Mouse (Mus musculus) thymus, postnatal 0 days (tissue): ENCODE results near the gene Gm13283. TPM values are rescaled to one million over a fixed set of nuclear protein-coding genes. Genes with fewer than 3 reads are reported as not detected.
"Not testable (repeated sequence)": the region's sequence is repeated elsewhere in the genome, so short reads cannot be mapped to it uniquely, and the experiment has no call there.

Source experiments
- DNase-seq: peaks from one replicate; pipeline ENCODE4 v3.0.0-alpha.2; 2015; ENCODE audit warnings: low spot score
- polyA plus RNA-seq: library from polyadenylated mRNA; unstranded; fragments of >200 nt; fragmentation: Nextera tagmentation; extraction: Ambion mirVana; gene quantifications from 2 replicates; pipeline ENCODE4 v1.2.1, GENCODE M21; 2015

Gm13283 gene
- polyA plus RNA-seq: 0.33 and 0.37 TPM in 2 replicates

DNA sequence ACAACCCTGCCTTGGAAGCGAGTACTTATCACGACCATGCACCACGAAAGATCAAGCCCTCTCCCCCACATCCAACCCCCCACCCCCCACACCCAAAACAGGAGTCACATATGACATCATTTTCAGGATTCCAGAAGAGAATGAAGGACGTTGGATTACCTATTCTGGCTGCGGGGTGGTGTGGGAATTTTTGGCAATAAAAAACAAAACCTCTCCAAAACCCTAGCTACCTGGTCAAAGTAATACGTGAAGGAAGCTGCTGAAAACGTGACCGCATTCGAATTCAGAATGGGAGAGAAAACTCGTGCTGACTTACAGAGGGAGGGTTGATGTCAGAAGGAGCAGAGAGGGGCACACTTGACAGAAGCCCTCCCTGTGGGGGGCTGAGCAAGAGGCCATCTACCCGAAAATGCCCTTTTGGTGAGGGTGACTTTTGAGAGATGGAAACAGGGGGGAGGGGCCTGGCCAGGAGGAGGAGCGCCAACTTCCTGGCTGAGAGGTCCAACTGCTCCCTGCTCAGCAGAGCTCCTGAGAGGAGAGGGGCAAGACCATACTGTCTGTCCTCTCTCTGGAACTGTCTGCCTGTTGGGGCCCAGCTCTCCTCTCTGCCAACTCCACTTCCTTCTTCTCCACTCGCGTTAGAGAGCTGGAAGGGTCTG, at the start of gene Gm13283:
TSS of gene Gm13283 (plus strand) at position 510 of the 659 bp plus-strand sequence.
- not testable (repeated sequence) for DNase-seq

DNA sequence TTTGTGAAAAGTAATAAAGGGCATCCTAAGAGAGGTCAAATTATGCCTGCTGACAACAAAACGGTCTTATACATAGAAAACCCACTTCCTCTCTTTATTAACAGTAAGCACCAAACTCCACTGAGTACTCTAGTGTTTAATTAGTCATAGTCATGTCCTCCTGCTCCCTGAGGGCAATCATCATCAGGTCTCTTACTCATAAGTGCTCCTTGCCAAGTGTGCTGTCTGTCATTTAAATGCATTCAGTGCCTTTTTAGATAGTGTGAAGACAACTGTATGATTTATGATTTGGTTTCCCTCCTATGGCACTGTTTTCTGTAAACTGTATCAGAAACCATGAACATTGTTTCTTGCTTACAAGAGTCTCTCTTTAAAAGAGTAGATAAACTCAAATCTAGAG, 45.6 kb upstream of the Gm13283 start:
- DNase-seq: no peak

DNA sequence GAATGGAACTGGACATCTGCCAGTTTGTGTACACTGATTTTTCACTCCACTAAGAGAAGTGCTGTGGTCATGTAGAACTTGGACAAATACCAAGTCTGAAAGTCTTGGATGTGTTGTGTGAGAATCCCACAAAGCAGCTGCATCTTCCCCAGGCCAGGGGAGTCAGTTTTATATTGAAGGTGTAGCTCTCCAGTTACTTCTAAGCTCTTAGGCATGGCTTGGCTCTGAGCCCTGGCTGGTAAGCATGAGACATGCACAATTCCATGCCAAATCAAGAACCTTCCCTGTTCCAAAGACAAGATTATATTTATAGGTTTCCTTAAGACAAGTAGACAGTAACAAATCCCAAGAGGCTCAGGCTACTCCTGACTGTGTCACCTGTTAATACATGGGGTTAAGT, 44.9 kb upstream of the Gm13283 start:
- no peak for DNase-seq

DNA sequence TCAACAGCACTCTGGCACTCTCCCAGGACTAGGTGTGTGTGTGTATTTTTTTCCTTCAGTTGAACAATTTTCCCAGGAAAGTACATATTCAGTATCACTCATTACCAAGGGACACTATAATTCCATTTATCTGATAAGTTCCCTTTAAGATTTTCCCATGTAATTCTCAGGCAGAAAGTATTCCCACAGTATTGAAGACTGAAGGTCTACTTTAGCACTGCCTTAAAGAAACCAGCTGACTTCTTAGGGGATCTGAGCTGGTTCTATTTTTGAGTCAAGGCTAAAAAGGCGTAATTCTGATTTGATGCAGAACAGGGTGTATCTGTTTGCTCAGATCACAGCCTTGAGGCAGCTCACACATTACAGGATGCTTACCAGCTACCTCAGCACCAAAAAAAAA, 41.2 kb upstream of the Gm13283 start:
- no peak for DNase-seq

DNA sequence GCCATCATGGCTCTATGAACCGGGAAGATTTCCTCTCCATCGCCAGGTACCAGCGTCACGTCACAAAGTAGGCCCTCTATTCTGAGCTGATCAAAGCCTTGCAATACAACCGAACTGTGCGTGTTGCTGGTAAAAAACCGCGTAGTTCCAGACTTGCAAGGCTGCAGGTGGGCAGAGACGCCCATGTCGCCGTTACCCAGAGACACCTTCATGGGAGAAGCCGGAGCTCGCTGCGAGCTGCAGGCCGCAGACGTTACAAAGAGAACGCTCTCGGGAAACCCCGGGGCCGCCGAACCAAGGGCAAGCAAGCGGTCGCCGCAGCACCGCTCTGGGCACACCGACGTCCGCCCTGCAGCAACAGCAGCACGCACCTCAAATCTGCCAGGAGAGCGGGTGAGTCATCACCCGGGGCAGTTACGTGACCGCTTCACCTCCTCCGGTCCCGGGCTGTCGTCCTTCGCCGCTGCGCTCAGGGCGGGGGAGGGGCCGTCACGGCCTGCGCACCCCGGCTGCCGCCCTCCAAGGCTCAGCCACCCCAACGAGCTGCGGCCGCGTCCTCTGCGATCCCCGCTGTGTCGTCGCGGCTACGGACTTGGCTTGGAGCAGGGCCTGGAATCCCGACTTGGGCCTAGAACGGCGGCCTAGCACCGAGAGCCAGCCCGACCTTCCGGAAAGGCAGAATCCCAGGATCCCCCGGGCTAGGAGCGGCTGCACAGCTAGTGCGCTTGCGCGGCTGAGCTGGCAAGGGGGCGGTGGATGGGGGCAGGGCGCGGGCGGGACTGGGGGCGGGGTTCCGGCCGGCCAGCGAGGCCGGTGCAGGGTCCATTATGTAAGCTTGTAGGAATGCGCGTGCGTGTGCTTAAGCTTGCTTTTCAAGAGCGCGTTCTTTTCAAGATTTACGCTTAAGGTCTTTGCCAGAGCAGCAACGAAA, 37.9 kb upstream of the Gm13283 start, which contains the start of the genes Gm26566 and Klhl9:
TSS of gene Gm26566 (plus strand) at position 15 of the 931 bp plus-strand sequence.
TSS of gene Klhl9 (minus strand) at position 675 of the 931 bp plus-strand sequence.
- peak; percentile 89 for DNase-seq

DNA sequence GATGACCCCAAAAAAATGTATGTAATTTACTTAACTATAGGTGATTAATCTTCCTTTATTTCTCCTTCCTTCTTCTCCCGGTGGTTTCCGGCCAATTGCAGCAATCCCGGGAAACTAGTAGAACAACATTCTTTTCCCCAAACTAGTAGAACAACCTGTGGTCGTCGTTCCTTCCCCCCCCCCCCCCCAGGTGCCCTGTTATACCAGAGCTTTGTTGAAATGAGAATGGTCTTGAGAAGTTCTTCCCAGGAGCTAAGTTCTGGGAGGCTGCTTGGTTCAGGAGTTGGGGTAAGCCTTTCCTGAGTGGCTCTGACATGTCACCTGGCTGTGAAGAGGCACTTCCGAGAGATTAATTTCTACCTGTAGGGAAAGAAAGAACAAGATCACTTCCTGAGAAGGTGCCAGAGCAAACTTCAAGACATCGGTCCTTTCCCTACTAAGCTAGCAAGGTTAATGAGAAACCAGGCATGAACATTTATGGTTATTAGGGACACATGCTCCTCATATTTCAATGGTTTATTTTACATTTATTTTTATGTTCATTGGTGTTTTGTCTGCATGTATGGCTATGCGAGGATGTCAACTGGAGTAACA, 36.3 kb upstream of the Gm13283 start:
- no peak for DNase-seq

DNA sequence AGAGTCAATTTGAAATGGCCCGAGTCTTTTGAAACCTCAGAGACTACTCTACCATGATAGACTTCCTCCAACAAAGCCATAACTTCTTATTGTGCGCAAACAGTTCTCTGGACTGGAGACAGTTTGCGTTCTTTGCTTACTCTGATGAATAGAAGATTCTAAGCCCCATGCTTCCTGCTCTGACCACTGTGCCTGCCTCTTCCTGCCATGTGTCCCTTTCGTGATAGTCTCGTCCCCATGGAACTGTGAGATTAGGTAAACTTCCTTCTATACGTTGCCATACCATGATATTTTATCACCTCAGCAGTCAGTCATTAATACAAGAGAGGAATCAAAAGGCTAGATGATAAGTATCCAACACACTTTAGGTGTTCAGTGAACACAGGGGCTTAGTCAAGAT, 33.2 kb upstream of the Gm13283 start:
- DNase-seq: no peak

DNA sequence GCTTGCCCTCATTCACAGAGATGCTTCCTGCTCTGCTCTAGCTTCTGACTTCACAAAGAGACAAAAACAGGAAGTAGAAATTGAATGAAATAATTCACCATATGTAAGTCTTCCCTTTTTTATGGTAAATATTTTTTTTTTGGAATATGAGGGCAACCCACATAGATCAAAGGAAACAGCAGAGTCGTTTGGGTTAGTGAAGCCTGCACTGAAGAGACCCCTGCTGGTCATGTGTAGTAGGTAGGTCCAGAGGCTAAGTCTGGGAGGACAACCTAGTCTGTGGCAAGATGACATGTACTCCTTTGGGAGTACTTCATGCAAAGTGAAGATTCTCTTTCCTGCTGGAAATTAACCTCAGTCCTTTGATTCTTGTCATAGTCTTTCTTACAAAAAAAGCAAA, 32.6 kb upstream of the Gm13283 start:
- peak; percentile 58 for DNase-seq

DNA sequence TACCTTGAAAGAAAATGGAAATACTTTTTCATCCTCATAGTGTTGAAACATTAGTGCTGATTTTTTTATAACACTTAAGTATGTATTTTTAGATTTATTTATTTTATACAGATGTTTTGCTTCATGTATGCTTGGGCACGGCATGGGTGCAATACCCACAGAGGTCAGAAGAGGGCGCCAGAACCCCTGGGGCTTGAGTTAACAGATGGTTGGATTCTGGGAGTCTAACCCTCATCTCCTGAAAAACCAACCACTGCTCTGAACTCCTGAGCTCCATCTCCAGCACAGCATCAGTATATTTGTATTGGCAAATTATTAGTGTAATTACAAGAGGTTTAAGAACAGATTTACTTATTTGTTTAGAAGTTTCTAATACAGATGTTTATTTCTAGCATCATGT, 21.4 kb upstream of the Gm13283 start:
- DNase-seq: peak; percentile 75

DNA sequence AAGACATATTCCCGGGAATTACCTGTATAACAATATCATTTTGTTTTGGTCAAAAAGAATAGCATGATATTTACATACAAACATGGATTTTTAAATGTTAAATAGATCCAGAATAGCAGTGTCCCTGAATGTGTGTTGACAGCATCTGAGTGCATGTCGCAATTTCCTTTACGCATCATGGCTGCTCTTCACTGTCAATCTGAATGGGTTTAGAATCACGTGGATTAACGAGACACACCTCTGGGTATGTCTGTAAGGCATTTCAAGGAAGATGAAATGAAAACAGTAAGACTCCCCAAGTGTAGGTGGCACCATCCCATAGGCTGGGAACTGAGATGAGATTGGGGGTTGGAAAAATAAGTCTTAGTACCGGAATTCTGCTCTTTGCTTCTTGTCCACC, 20.9 kb upstream of the Gm13283 start:
- DNase-seq: no peak

DNA sequence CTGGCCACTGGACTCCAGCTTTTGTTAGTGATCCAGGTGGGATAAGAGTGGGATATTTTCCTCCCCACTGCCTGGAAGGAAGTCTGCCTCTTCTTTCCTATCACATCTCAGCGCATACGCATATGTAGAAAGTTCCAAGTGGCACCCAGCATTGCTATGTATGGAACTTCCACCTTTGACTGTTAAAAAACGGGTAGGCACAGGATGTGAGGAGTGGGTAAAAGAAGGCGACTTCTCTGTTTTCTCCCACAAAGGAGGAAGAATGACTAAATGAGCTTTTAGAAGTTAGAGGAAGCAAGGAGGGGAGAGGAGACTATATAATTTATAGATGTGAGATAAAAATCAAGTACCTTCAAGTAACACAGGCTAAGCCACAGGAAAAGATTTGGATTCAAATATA, 18.5 kb upstream of the Gm13283 start:
- no peak for DNase-seq

DNA sequence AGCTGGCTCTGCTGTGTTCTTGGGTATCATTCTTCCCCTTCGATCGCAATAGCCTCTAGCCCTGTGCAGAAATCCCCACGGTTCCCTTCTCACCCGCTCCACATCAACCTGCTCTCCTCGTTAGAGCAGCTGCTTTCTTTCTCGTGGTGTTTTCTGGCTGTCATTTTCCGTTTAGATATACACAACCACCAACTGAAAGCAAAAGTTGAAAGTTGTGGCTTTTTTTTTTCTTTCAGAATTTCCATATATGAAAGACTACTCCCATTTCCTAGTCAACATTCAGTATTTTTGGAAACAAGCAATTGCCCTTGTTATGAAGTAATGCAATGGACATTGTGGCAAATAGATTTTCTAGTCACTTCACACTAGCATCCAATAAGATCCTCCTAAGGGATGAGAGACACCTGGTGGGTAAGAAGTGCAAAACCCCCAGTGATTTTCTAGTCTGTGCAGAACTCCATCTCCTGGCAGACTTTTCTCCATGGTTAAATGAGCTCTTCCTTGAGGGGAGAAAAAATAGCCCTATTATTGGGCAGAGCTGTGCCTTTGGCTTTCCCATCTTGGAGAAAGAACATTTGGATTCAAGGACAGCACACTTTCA, 17.0 kb upstream of the Gm13283 start:
- DNase-seq: peak; percentile 33

DNA sequence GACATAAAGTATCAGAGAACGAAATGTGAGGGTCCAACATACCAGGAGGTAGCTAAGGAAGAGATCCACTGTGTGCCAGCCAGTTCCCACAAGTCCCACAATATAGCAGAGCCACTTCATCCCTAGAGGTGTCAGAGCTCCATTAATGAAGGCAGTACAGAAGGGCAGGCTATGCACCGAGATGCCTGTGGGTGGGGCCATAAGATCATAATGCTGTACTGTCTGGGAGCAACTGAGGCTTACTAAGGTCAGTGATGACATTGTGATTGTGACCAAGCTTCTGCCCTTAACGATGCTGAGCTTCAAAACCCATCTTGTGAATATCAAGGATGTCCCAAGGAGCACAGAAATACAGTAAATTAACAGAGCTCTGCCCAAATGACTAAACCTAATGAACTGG, 15.7 kb upstream of the Gm13283 start:
- no peak for DNase-seq

DNA sequence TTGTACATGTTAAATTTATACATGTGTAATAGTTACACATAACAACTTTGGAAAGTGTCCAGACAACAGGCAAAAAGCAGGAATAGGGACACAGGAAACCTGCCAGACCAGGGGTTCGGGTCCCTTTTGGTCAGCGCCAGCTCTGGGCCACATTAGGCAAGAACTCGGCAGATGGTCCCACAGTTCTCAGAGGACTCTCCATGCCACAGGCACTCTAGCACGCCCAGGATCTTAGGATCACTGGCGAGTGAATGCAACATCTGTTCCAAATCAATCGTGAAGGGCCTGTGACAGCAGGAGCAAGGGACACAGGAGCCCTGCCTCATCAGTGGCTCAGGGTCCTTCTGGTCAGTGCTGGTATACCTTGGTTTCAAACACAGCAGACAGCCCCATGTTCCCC, 10.0 kb upstream of the Gm13283 start:
- DNase-seq: no peak

DNA sequence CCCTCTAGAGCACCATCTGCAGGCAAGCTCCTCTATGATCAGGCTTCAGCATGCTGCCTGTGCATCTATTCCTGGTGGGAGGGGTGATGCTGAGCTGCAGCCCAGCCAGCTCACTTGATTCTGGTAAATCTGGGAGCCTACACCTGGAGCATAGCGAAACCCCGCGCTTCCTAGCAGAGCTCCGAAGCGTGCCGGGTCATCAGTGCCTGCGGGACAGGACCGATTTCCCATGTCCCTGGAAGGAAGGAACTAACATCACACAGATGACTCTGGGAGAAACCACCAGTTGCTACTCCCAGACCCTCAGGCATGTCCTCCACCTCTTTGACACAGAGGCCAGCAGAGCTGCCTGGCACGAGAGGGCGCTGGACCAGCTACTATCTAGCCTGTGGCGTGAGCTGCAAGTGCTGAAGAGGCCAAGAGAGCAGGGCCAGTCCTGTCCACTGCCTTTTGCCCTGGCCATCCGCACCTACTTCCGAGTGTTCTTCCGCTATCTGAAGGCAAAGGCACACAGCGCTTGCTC, 5.0 kb upstream of the Gm13283 start, which contains the start of gene Gm13271:
TSS of gene Gm13271 (plus strand) at position 51 of the 523 bp plus-strand sequence.
- DNase-seq: not testable (repeated sequence)

DNA sequence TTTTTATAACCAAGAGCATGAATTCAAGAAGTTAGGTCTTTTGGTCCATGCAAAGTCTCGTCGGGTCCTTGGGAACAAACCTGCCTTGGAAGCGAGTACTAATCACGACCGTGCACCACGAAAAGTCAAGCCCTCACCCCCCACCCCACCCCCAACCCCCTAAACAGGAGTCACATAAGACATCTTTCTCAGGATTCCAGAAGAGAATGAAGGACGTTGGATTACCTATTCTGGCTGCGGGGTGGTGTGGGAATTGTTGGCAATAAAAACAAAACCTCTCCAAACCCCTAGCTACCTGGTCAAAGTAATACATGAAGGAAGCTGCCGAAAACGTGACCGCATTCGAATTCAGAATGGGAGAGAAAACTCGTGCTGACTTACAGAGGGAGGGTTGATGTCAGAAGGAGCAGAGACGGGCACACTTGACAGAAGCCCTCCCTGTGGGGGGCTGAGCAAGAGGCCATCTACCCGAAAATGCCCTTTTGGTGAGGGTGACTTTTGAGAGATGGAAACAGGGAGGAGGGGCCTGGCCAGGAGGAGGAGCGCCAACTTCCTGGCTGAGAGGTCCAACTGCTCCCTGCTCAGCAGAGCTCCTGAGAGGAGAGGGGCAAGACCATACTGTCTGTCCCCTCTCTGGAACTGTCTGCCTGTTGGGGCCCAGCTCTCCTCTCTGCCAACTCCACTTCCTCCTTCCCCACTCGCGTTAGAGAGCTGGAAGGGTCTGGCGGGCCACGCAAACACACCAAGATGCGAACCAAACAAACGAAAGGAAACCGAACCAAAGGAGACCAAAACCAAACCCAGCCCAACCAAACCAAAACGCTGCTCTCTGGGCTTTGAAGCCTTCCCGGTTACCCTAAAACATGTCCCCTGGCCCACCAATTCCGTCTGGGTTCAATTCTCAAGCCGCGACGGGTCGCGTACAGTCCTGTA, 3.1 kb upstream of the Gm13283 start:
- peak; percentile 35 for DNase-seq

DNA sequence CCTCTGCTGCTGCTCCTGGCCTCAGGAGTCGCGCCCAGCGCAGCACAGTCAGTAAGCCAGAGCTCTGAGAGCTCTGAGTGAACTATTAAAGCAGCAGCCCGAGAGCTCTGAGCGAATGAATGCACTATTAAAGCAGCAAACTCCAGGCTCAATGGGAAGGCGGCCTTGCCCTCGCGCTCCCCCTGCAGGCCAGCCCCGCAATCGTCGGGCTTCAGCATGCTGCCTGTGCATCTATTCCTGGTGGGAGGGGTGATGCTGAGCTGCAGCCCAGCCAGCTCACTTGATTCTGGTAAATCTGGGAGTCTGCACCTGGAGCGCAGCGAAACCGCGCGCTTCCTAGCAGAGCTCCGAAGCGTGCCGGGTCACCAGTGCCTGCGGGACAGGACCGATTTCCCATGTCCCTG, 2.3 kb upstream of the Gm13283 start:
- peak; percentile 83 for DNase-seq

DNA sequence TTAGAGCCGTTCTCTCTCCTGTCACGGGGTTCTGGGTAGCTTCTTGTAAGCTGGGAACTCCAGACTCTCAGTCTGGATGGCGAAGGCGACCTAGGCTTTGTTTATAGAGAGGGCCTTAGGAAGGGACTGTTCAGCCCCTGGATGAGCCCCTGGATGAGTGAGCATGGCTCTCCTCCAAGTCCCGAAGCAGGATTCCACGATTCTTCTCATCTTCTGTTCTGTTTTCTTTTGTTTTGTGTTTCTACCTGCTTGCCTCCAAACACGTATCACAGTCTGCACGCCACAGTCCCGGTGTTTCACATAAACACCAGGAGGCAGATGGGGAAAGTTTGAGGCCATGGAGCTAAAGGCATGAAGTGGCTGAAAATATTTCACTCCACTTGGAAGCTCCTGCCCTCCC, 1.2 kb upstream of the Gm13283 start:
- DNase-seq: not testable (repeated sequence)

DNA sequence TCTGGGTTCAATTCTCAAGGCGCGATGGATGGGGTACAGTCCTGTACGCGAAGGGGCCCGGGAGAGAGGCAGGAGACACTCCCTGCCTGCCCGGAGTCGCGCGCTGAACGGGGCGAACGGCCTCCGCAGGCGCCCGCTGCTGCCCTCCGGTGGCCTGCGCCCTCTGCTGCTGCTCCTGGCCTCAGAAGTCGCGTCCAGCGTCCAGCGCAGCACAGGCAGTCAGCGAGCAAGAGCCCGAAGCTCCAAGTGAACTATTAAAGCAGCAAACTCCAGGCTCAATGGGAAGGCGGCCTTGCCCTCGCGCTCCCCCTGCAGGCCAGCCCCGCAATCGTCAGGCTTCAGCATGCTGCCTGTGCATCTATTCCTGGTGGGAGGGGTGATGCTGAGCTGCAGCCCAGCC, 512 bp downstream of the Gm13283 start:
- peak; percentile 30 for DNase-seq

DNA sequence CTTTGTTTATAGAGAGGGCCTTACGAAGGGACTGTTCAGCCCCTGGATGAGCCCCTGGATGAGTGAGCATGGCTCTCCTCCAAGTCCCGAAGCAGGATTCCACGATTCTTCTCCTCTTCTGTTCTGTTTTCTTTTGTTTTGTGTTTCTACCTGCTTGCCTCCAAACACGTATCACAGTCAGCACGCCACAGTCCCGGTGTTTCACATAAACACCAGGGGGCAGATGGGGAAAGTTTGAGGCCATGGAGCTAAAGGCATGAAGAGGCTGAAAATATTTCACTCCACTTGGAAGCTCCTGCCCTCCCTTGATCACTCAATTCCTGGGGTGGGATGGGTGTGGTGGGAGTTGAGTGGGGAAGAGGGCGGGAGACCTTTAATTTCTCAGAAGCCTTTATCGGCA, 1.9 kb downstream of the Gm13283 start:
- not testable (repeated sequence) for DNase-seq
